Mouse (Mus musculus): Measurements from ENCODE around the gene Ormdl3. TPM values are rescaled to one million over a fixed set of nuclear protein-coding genes. Genes with fewer than 3 reads are reported as not detected.
A peak's percentile ranks its signal among the peaks of the same experiment; 100 is the strongest.

The Ormdl3 gene
- total RNA-seq, 2 experiments from 2014 or later, result 48.9 TPM

- intact Hi-C loops (cut with DNase I), result no loop called here
Observed at GRCm38 (mm10) chr11:98590548-98591445, 3.6 kb upstream of the Ormdl3 start.

GRCm38 (mm10) chr11:98589306-98589705, 2.1 kb upstream of the Ormdl3 start:
- intact Hi-C loops (cut with DNase I), result no loop called here
- no peak for DNase-seq (ENCODE audit: low spot score in 2 of 2)

More at GRCm38 (mm10) chr11:98590548-98591445, 3.6 kb upstream of the Ormdl3 start:
- no peak for DNase-seq (ENCODE audit: low spot score in 2 of 2)

- no peak for DNase-seq (ENCODE audit: low spot score in 2 of 2)
- intact Hi-C loops (cut with DNase I), result no loop called here
Observed at GRCm38 (mm10) chr11:98588833-98589281, 1.7 kb upstream of the Ormdl3 start.

- intact Hi-C loops (cut with DNase I), result loop anchor here (2.0 kb wide), 1 partner anchor 37 kb away; the partner anchor contains the start of gene Zpbp2
- DNase-seq (ENCODE audit: low spot score in 2 of 2), result peak; percentile 46 to 70
Observed at GRCm38 (mm10) chr11:98587684-98588546, 747 bp upstream of the Ormdl3 start.

- DNase-seq (ENCODE audit: low spot score in 2 of 2), result peak; percentile 23 to 30
- intact Hi-C loops (cut with DNase I), result loop anchor here (2.0 kb wide), 1 partner anchor 35 kb away; the partner anchor contains the start of gene Zpbp2
Observed at GRCm38 (mm10) chr11:98586087-98586891, 879 bp downstream of the Ormdl3 start.

GRCm38 (mm10) chr11:98584629-98585177, 2.5 kb downstream of the Ormdl3 start:
- intact Hi-C loops (cut with DNase I), result no loop called here
- no peak for DNase-seq (ENCODE audit: low spot score in 2 of 2)

GRCm38 (mm10) chr11:98584146-98584545, 3.0 kb downstream of the Ormdl3 start:
- intact Hi-C loops (cut with DNase I), result no loop called here
- DNase-seq (ENCODE audit: low spot score in 2 of 2), result no peak

GRCm38 (mm10) chr11:98583571-98583970, 3.6 kb downstream of the Ormdl3 start:
- intact Hi-C loops (cut with DNase I), result no loop called here
- DNase-seq (ENCODE audit: low spot score in 2 of 2), result no peak

- DNase-seq (ENCODE audit: low spot score in 2 of 2), result no peak
- intact Hi-C loops (cut with DNase I), result no loop called here
Observed at GRCm38 (mm10) chr11:98583265-98583552, 4.0 kb downstream of the Ormdl3 start.

GRCm38 (mm10) chr11:98582551-98583264, 4.5 kb downstream of the Ormdl3 start:
- intact Hi-C loops (cut with DNase I), result no loop called here
- no peak for DNase-seq (ENCODE audit: low spot score in 2 of 2)

GRCm38 (mm10) chr11:98582030-98582388, 5.2 kb downstream of the Ormdl3 start:
- intact Hi-C loops (cut with DNase I), result no loop called here
- no peak for DNase-seq (ENCODE audit: low spot score in 2 of 2)

GRCm38 (mm10) chr11:98581286-98582029, 5.7 kb downstream of the Ormdl3 start:
- DNase-seq (ENCODE audit: low spot score in 2 of 2), result no peak
- intact Hi-C loops (cut with DNase I), result no loop called here

GRCm38 (mm10) chr11:98580301-98581121, 6.7 kb downstream of the Ormdl3 start:
- no peak for DNase-seq (ENCODE audit: low spot score in 2 of 2)
- intact Hi-C loops (cut with DNase I), result no loop called here

- no peak for DNase-seq (ENCODE audit: low spot score in 2 of 2)
- intact Hi-C loops (cut with DNase I), result no loop called here
Observed at GRCm38 (mm10) chr11:98577776-98578175, 9.4 kb downstream of the Ormdl3 start.

GRCm38 (mm10) chr11:98569461-98569860, 17.7 kb downstream of the Ormdl3 start:
- intact Hi-C loops (cut with DNase I), result no loop called here
- no peak for DNase-seq (ENCODE audit: low spot score in 2 of 2)

- DNase-seq (ENCODE audit: low spot score in 2 of 2), result no peak
- intact Hi-C loops (cut with DNase I), result no loop called here
Observed at GRCm38 (mm10) chr11:98568326-98568725, 18.8 kb downstream of the Ormdl3 start.

GRCm38 (mm10) chr11:98563921-98564414, 23.2 kb downstream of the Ormdl3 start:
- intact Hi-C loops (cut with DNase I), result no loop called here
- no peak for DNase-seq (ENCODE audit: low spot score in 2 of 2)
